Mouse (Mus musculus) myocyte (in vitro differentiated cells): ENCODE data around the gene Ebi3. TPM values are rescaled to one million over a fixed set of nuclear protein-coding genes. Genes with fewer than 3 reads are reported as not detected.

Experiments
- H3K27me3 ChIP-seq: one replicate; pipeline ENCODE4 v1.6.1; 2011; ENCODE audit not compliant: control insufficient read depth, insufficient read depth, insufficient read length
- H3K36me3 ChIP-seq: one replicate; pipeline ENCODE4 v1.6.1; 2011; ENCODE audit not compliant: control insufficient read depth, insufficient read depth
- H3K4me2 ChIP-seq: one replicate; pipeline ENCODE4 v1.6.1; 2011; ENCODE audit warnings: low read depth, control low read depth
- H3K4me3 ChIP-seq: one replicate; pipeline ENCODE4 v1.5.1; 2011; ENCODE audit warnings: mild to moderate bottlenecking, control low read depth, moderate library complexity
- H3K79me2 ChIP-seq: one replicate; pipeline ENCODE4 v1.6.1; 2011; ENCODE audit not compliant: control insufficient read depth, insufficient read depth
- H3ac ChIP-seq: one replicate; pipeline ENCODE4 v1.6.1; 2011; ENCODE audit not compliant: control insufficient read depth, insufficient read length
- CEBPB ChIP-seq: IDR thresholded peaks from 2 replicates; pipeline ENCODE4 v1.6.1; 2011; ENCODE audit warnings: mild to moderate bottlenecking, moderate library complexity; ENCODE audit not compliant: poor library complexity, insufficient read depth, severe bottlenecking
- E2F4 ChIP-seq: IDR thresholded peaks from one replicate; pipeline ENCODE4 v1.6.1; 2011; ENCODE audit warnings: mild to moderate bottlenecking, control low read depth, moderate library complexity; ENCODE audit not compliant: insufficient read depth
- MAX ChIP-seq: IDR thresholded peaks from one replicate; pipeline ENCODE4 v1.6.1; 2011; ENCODE audit warnings: low read depth, mild to moderate bottlenecking, control low read depth
- MYOD1 ChIP-seq, 3 experiments: IDR thresholded peaks; one replicate each; pipeline ENCODE4 v1.6.1; 2011; ENCODE audit warnings: control low read depth in 2 of 3, low read depth in 2 of 3, mild to moderate bottlenecking in 2 of 3, moderate library complexity in 1 of 3; ENCODE audit not compliant: insufficient read length in 2 of 3, control insufficient read depth in 1 of 3
- MYOG ChIP-seq, 3 experiments: IDR thresholded peaks; one replicate each; pipeline ENCODE4 v1.6.1; 2011; ENCODE audit warnings: control low read depth in 2 of 3, low read depth in 2 of 3, mild to moderate bottlenecking in 2 of 3; ENCODE audit not compliant: insufficient read length in 2 of 3, control insufficient read depth in 1 of 3, insufficient read depth in 1 of 3
- POLR2A ChIP-seq: IDR thresholded peaks from one replicate; pipeline ENCODE4 v1.6.1; 2011; ENCODE audit warnings: low read depth, mild to moderate bottlenecking, control low read depth, moderate library complexity; ENCODE audit not compliant: insufficient read length
- POLR2AphosphoS2 ChIP-seq: IDR thresholded peaks from one replicate; pipeline ENCODE4 v1.6.1; 2011; ENCODE audit warnings: low read depth, control low read depth; ENCODE audit not compliant: insufficient read length
- REST ChIP-seq: IDR thresholded peaks from one replicate; pipeline ENCODE4 v1.6.1; 2011; ENCODE audit warnings: mild to moderate bottlenecking, control low read depth, moderate library complexity; ENCODE audit not compliant: insufficient read depth, insufficient read length
- SRF ChIP-seq: IDR thresholded peaks from one replicate; pipeline ENCODE4 v1.6.1; 2011; ENCODE audit warnings: low read depth; ENCODE audit not compliant: control insufficient read depth, insufficient read length
- TCF12 ChIP-seq: IDR thresholded peaks from one replicate; pipeline ENCODE4 v1.6.1; 2011; ENCODE audit warnings: mild to moderate bottlenecking, control low read depth; ENCODE audit not compliant: poor library complexity, insufficient read depth, severe bottlenecking
- TCF3 ChIP-seq: IDR thresholded peaks from one replicate; pipeline ENCODE4 v1.6.1; 2011; ENCODE audit warnings: low read depth, control low read depth; ENCODE audit not compliant: insufficient read length
- USF1 ChIP-seq: IDR thresholded peaks from one replicate; pipeline ENCODE4 v1.6.1; 2011; ENCODE audit warnings: low read depth, mild to moderate bottlenecking, control low read depth, moderate library complexity
- polyA plus RNA-seq: library from polyadenylated mRNA; unstranded; fragments of >200 nt; fragmentation: generic; extraction: Trizol; gene quantifications from one replicate; pipeline ENCODE4 v1.2.1, GENCODE M21; 2012; ENCODE audit warnings: missing spikeins

Ebi3 gene
- polyA plus RNA-seq, 1 experiment = not detected

GRCm38 (mm10) chr17:56005415-56006061 is 53.1 kb downstream of the Ebi3 start, which contains the start of the genes Stap2 and Mpnd:
TSS of gene Stap2 (minus strand) at chr17:56005584.
TSS of gene Mpnd (plus strand) at chr17:56005711.
- Histone ChIP-seq H3K36me3 (no peaks in the 10 kb centered on the region), H3K27me3 (peaks cover 17% of the 10 kb centered on the region), H3K4me3 (no peak within 1 kb of the TSS), H3K4me2 (no peak within 1 kb of the TSS), H3K79me2 (peaks cover 6% of the 10 kb centered on the region), H3ac (no peak within 1 kb of the TSS)
- TF ChIP-seq CEBPB = no peak
- no peak for TF ChIP-seq POLR2AphosphoS2
- TF ChIP-seq E2F4 = no peak
- no peak for TF ChIP-seq TCF3
- TF ChIP-seq TCF12 = no peak
- no peak for TF ChIP-seq MYOG (IDR thresholded peaks at IDR 0.05; ENCODE audit: control insufficient read depth in 1 of 3, insufficient read depth in 1 of 3, insufficient read length in 2 of 3, low read depth in 2 of 3)
- no peak for TF ChIP-seq POLR2A
- no peak for TF ChIP-seq SRF
- no peak for TF ChIP-seq REST
- TF ChIP-seq MAX = no peak
- TF ChIP-seq USF1 = no peak
- no peak for TF ChIP-seq MYOD1 (IDR thresholded peaks at IDR 0.05; ENCODE audit: control insufficient read depth in 1 of 3, insufficient read length in 2 of 3, low read depth in 2 of 3)

Other genes with a start within 250 kb of the Ebi3 start
- 0.96 TPM for gene Pot1b, start 240.0 kb upstream of the Ebi3 start, polyA plus RNA-seq
- not detected for gene Adgre4, start 202.7 kb upstream of the Ebi3 start, polyA plus RNA-seq
- 0.98 TPM for gene Zfp119a, start 73.7 kb upstream of the Ebi3 start, polyA plus RNA-seq
- 1.1 TPM for gene Zfp959, start 60.5 kb upstream of the Ebi3 start, polyA plus RNA-seq
- gene Zfp119b, start 3.1 kb upstream of the Ebi3 start, polyA plus RNA-seq = 0.82 TPM
- gene Yju2, start 6.5 kb downstream of the Ebi3 start, polyA plus RNA-seq = 9.3 TPM
- gene Shd, start 17.8 kb downstream of the Ebi3 start, polyA plus RNA-seq = 0.13 TPM
- 0.36 TPM for gene Fsd1, start 33.9 kb downstream of the Ebi3 start, polyA plus RNA-seq
- 0.46 TPM for gene Stap2, start 52.9 kb downstream of the Ebi3 start, polyA plus RNA-seq
- 92.1 TPM for gene Mpnd, start 53.1 kb downstream of the Ebi3 start, polyA plus RNA-seq
- gene Sh3gl1, start 84.0 kb downstream of the Ebi3 start, polyA plus RNA-seq = 66.9 TPM
- gene Chaf1a, start 87.8 kb downstream of the Ebi3 start, polyA plus RNA-seq = 8.0 TPM
- gene Ubxn6, start 122.4 kb downstream of the Ebi3 start, polyA plus RNA-seq = 54.3 TPM
- 56.4 TPM for gene Hdgfl2, start 127.0 kb downstream of the Ebi3 start, polyA plus RNA-seq
- 0.30 TPM for gene Plin4, start 157.2 kb downstream of the Ebi3 start, polyA plus RNA-seq
- 0.06 TPM for gene Plin5, start 165.0 kb downstream of the Ebi3 start, polyA plus RNA-seq
- gene Lrg1, start 169.4 kb downstream of the Ebi3 start, polyA plus RNA-seq = 0.04 TPM
- 1.4 TPM for gene Sema6b, start 187.7 kb downstream of the Ebi3 start, polyA plus RNA-seq
- 2.3 TPM for gene Tnfaip8l1, start 209.8 kb downstream of the Ebi3 start, polyA plus RNA-seq
- gene Mydgf, start 231.3 kb downstream of the Ebi3 start, polyA plus RNA-seq = 73.9 TPM